Mouse (Mus musculus) cerebellum, adult 2 months (tissue): Measurements from ENCODE around the gene Xpo5.

ENCODE experiments used
- CTCF ChIP-seq: fragments of 200-500 bp; IDR thresholded peaks from 2 replicates; pipeline ENCODE4 v1.5.1; 2011; ENCODE audit warnings: low read depth, mild to moderate bottlenecking, control low read depth, low read length, moderate library complexity, borderline replicate concordance; ENCODE audit not compliant: insufficient read depth
- POLR2A ChIP-seq: fragments of 200-500 bp; IDR thresholded peaks from 2 replicates; pipeline ENCODE4 v1.6.1; 2011; ENCODE audit warnings: low read length, control low read depth, borderline replicate concordance; ENCODE audit not compliant: insufficient read depth

- TF ChIP-seq POLR2A = no peak
- peak; percentile 87 for TF ChIP-seq CTCF
Measured at GRCm38 (mm10) chr17:46265918-46266618, 63.5 kb downstream of the Xpo5 start.
